Mouse (Mus musculus) hindbrain, embryonic 10.5 days (tissue): ENCODE measurements around the gene Chst2. TPM values are rescaled to one million over a fixed set of nuclear protein-coding genes. Genes with fewer than 3 reads are reported as not detected.

ENCODE experiments used
- polyA plus RNA-seq: library from polyadenylated mRNA; unstranded; fragments of >200 nt; fragmentation: Nextera tagmentation; extraction: Ambion mirVana; gene quantifications from 2 replicates; pipeline ENCODE4 v1.2.1, GENCODE M21; 2016

The Chst2 gene
- polyA plus RNA-seq, 1 experiment from 2014 or later, result 3.4 TPM

Other genes starting within 250 kb of the Chst2 start
- gene U2surp, start 105.3 kb upstream of the Chst2 start, polyA plus RNA-seq, result 101 and 129 TPM in 2 replicates
- gene Paqr9, start 152.9 kb upstream of the Chst2 start, polyA plus RNA-seq, result 0.14 and 0.18 TPM in 2 replicates
- gene Pcolce2, start 230.9 kb upstream of the Chst2 start, polyA plus RNA-seq, result 1.6 and 2.8 TPM in 2 replicates